In the genomic region with DNA sequence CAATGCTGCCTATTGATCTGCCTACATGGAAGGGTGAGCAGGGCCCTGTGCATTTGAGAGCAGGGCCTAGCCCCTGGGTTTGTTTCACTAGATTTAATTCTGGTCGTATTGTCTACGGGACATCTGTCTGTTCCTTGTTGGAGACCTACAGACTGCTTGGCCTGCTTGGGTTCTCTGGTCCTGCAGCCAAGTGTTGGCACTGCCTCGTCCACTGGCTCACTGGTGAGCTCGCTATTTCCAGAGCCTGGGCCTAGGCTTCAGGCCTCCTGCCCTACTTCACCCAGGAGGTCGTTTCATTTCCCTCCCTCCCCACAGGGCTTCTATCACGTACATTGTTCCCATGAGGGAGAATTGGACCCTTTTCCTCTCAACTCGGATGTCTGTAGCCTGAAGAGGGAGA, we compare ENCODE assay signal across 5 mouse cellular contexts.
"Had no signal": no experiment of that assay in that cellular context is flagged by ENCODE, and none has a peak within 500 bp of the region (broad histone marks: within the 10 kb centered on the region; RNA-seq: fewer than 3 reads in every experiment).

No protein-coding gene starts in this region.

- DNase-seq: layer of hippocampus, adult 9-11 months; liver, postnatal 0 days; lung, embryonic 14.5 days; thymus, adult 18-20 months; thymus, postnatal 36 days had no signal
